ENCODE assay signal across 12 mouse cellular contexts in the genomic region with DNA sequence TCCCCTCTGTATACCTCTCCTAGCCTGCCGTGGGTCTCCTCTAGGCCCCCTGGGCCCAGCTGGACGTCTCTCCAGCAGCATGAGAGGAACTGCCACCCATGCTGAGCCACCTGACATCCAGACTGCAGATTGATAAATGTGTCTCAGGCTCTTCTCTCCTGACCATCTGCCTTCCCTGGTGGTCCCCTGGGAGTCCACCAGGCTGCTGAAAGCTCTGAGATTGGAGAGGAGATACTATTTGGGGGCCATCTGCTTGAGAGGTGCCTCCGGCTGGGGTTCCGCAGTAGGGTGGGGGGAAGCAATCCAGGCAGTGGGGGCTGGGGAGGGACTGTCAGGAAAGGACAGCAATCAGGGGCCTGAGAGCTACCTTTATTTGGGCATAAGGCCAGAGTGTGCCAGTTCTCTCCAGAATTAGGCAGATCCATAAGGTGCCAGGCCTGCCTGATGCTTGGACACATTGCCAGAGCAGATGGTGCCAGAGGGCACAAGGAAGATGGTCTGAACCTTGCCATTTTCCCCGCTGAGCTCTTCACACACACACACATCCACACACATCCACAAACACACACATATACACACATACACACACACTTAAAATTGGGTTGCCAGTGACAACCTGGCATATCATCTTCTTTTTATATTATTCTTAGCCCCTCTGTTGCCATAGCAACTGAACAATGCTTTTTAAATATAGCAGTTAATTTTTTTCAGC.
A peak's percentile ranks its signal among the peaks of the same experiment; 100 is the strongest.
DNase-seq lines count a peak whose midpoint lies in the region; ATAC-seq lines count a peak whose summit lies in the region.
"Had no signal": no experiment of that assay in that cellular context is flagged by ENCODE, and none has a peak within 500 bp of the region (broad histone marks: within the 10 kb centered on the region; RNA-seq: fewer than 3 reads in every experiment).

No protein-coding gene starts in this region.

- H3K9ac ChIP-seq in forebrain, embryonic 14.5 days (ENCODE audit: low read length), result no peak overlapping the region
- H3K9ac ChIP-seq in forebrain, embryonic 12.5 days, result no peak overlapping the region
- H3K9ac ChIP-seq in hindbrain, embryonic 12.5 days, result peak overlapping the region; percentile 10; the same call in 1 of the 2 replicates
- no peak overlapping the region for H3K9ac ChIP-seq in midbrain, embryonic 13.5 days (replicated peaks)
- H3K9ac ChIP-seq in kidney, embryonic 16.5 days (replicated peaks; ENCODE audit: low read length), result no peak overlapping the region
- H3K9ac ChIP-seq: liver, embryonic 13.5 days had no signal

- WGBS in forebrain, embryonic 14.5 days, result 54% methylated on average over 5 of the region's 5 CpGs
- WGBS in forebrain, embryonic 12.5 days, result 69% methylated on average over 5 of the region's 5 CpGs
- 41% methylated on average over 5 of the region's 5 CpGs for WGBS in hindbrain, embryonic 12.5 days
- WGBS in midbrain, embryonic 13.5 days, result 58% methylated on average over 5 of the region's 5 CpGs
- WGBS in kidney, embryonic 16.5 days, result 56% methylated on average over 5 of the region's 5 CpGs

- ATAC-seq in forebrain, embryonic 14.5 days, result peak; percentile 67
- no peak; the same call in 1 of the 2 replicates for ATAC-seq in forebrain, embryonic 12.5 days (ENCODE audit: low FRiP score)
- peak; percentile 57 for ATAC-seq in hindbrain, embryonic 12.5 days (ENCODE audit: low FRiP score)
- peak; percentile 35; the same call in 1 of the 2 replicates for ATAC-seq in midbrain, embryonic 13.5 days
- no peak for ATAC-seq in kidney, embryonic 16.5 days (ENCODE audit: low FRiP score, low TSS enrichment)
- ATAC-seq: Patski had no signal

- H3K4me3 ChIP-seq in forebrain, embryonic 14.5 days (ENCODE audit: low read depth, low read length), result no peak overlapping the region
- H3K4me3 ChIP-seq in forebrain, embryonic 12.5 days (replicated peaks), result no peak overlapping the region
- no peak overlapping the region for H3K4me3 ChIP-seq in hindbrain, embryonic 12.5 days
- H3K4me3 ChIP-seq in midbrain, embryonic 13.5 days (replicated peaks), result no peak overlapping the region
- H3K4me3 ChIP-seq in kidney, embryonic 16.5 days (ENCODE audit: low read length), result no peak overlapping the region
- H3K4me3 ChIP-seq: heart, embryonic 10.5 days; liver, embryonic 13.5 days had no signal

- no peaks in the 10 kb centered on the region for H3K9me3 ChIP-seq in forebrain, embryonic 14.5 days (replicated peaks; ENCODE audit: control insufficient read depth, low read length)
- no peaks in the 10 kb centered on the region for H3K9me3 ChIP-seq in forebrain, embryonic 12.5 days
- H3K9me3 ChIP-seq in hindbrain, embryonic 12.5 days (replicated peaks), result no peaks in the 10 kb centered on the region
- H3K9me3 ChIP-seq in midbrain, embryonic 13.5 days, result no peaks in the 10 kb centered on the region
- H3K9me3 ChIP-seq in kidney, embryonic 16.5 days (ENCODE audit: low read length), result no peaks in the 10 kb centered on the region
- H3K9me3 ChIP-seq: heart, embryonic 10.5 days; liver, embryonic 13.5 days had no signal

- peaks cover 8% of the 10 kb centered on the region; the same call in 1 of the 2 replicates for H3K4me1 ChIP-seq in forebrain, embryonic 14.5 days (ENCODE audit: control insufficient read depth, insufficient read depth, low read length)
- H3K4me1 ChIP-seq in forebrain, embryonic 12.5 days, result peaks cover 9% of the 10 kb centered on the region
- peaks cover 25% of the 10 kb centered on the region for H3K4me1 ChIP-seq in hindbrain, embryonic 12.5 days
- H3K4me1 ChIP-seq in midbrain, embryonic 13.5 days (replicated peaks), result peaks cover 29% of the 10 kb centered on the region
- 0 out of 2 replicates have a peak, but pooled peaks cover 4% of the 10 kb centered on the region for H3K4me1 ChIP-seq in kidney, embryonic 16.5 days (ENCODE audit: insufficient read depth, low read length)
- H3K4me1 ChIP-seq: liver, embryonic 13.5 days had no signal

- H3K27ac ChIP-seq in forebrain, embryonic 14.5 days (ENCODE audit: low read depth, low read length), result peak overlapping the region; percentile 66
- H3K27ac ChIP-seq in forebrain, embryonic 12.5 days, result no peak overlapping the region
- peak overlapping the region; percentile 40 for H3K27ac ChIP-seq in hindbrain, embryonic 12.5 days
- H3K27ac ChIP-seq in midbrain, embryonic 13.5 days, result peak overlapping the region; percentile 60
- no peak overlapping the region for H3K27ac ChIP-seq in kidney, embryonic 16.5 days (ENCODE audit: low read length)
- H3K27ac ChIP-seq: heart, embryonic 10.5 days; liver, embryonic 13.5 days had no signal

- no peaks in the 10 kb centered on the region for H3K27me3 ChIP-seq in forebrain, embryonic 14.5 days (replicated peaks; ENCODE audit: control insufficient read depth, insufficient read depth, low read length)
- H3K27me3 ChIP-seq in forebrain, embryonic 12.5 days, result no peaks in the 10 kb centered on the region; the same call in 1 of the 2 replicates
- no peaks in the 10 kb centered on the region; the same call in 1 of the 2 replicates for H3K27me3 ChIP-seq in hindbrain, embryonic 12.5 days
- no peaks in the 10 kb centered on the region for H3K27me3 ChIP-seq in midbrain, embryonic 13.5 days
- no peaks in the 10 kb centered on the region for H3K27me3 ChIP-seq in kidney, embryonic 16.5 days (ENCODE audit: insufficient read depth, low read length)
- H3K27me3 ChIP-seq: liver, embryonic 13.5 days; Patski had no signal

- DNase-seq in forebrain, embryonic 14.5 days (ENCODE audit: low spot score), result peak; percentile 73
- DNase-seq in cerebellum, adult 11 months, result peak; percentile 88
- DNase-seq in urinary bladder, postnatal 4 days (ENCODE audit: low spot score in 2 of 2), result no peak
- DNase-seq in adrenal gland, adult (ENCODE audit: inconsistent age in 2 of 2, low spot score in 1 of 2), result no peak
- DNase-seq: kidney, adult 9 months; liver, embryonic 13.5 days had no signal

- no peak overlapping the region for H3K4me2 ChIP-seq in forebrain, embryonic 14.5 days (ENCODE audit: low read length)
- no peak overlapping the region for H3K4me2 ChIP-seq in forebrain, embryonic 12.5 days
- no peak overlapping the region for H3K4me2 ChIP-seq in hindbrain, embryonic 12.5 days (replicated peaks)
- no peak overlapping the region for H3K4me2 ChIP-seq in midbrain, embryonic 13.5 days (replicated peaks)
- no peak overlapping the region for H3K4me2 ChIP-seq in kidney, embryonic 16.5 days (replicated peaks; ENCODE audit: low read depth, low read length)
- H3K4me2 ChIP-seq: liver, embryonic 13.5 days had no signal

- H3K36me3 ChIP-seq in forebrain, embryonic 14.5 days (ENCODE audit: control insufficient read depth, insufficient read depth, low read length), result no peaks in the 10 kb centered on the region
- no peaks in the 10 kb centered on the region for H3K36me3 ChIP-seq in forebrain, embryonic 12.5 days (replicated peaks)
- no peaks in the 10 kb centered on the region for H3K36me3 ChIP-seq in hindbrain, embryonic 12.5 days
- H3K36me3 ChIP-seq in midbrain, embryonic 13.5 days, result no peaks in the 10 kb centered on the region
- H3K36me3 ChIP-seq in kidney, embryonic 16.5 days (ENCODE audit: insufficient read depth, low read length), result no peaks in the 10 kb centered on the region
- H3K36me3 ChIP-seq: heart, embryonic 10.5 days; liver, embryonic 13.5 days had no signal

Comparison
In these comparisons a context has a peak if more than half of its experiments do, and no peak if none do; other contexts are left out.
1. ATAC-seq: peak in forebrain, embryonic 14.5 days (single experiment), hindbrain, embryonic 12.5 days (single experiment) and midbrain, embryonic 13.5 days (single experiment); none in forebrain, embryonic 12.5 days (single experiment) and kidney, embryonic 16.5 days (single experiment).
2. H3K27ac ChIP-seq: peak in forebrain, embryonic 14.5 days (single experiment), hindbrain, embryonic 12.5 days (single experiment) and midbrain, embryonic 13.5 days (single experiment); none in forebrain, embryonic 12.5 days (single experiment) and kidney, embryonic 16.5 days (single experiment).
3. DNase-seq: peak in forebrain, embryonic 14.5 days (single experiment) and cerebellum, adult 11 months (single experiment); none in urinary bladder, postnatal 4 days (0 of 2) and adrenal gland, adult (0 of 2).